Mouse (Mus musculus): ENCODE results near the gene Iqsec1. TPM values are rescaled to one million over a fixed set of nuclear protein-coding genes. Genes with fewer than 3 reads are reported as not detected.

Iqsec1 gene
- total and polyA plus RNA-seq, 2 experiments from 2014 or later, result 21.8 to 103 TPM

- H3K4me3 ChIP-seq (ENCODE audit: low read depth, low read length), result no peak overlapping the region
- ATAC-seq (no peak), DNase-seq (no peak)
- TF ChIP-seq CTCF (IDR thresholded peaks at IDR 0.05; ENCODE audit: low read depth), result no peak
- H3K27me3 ChIP-seq (ENCODE audit: insufficient read depth, low read length), result no peaks in the 10 kb centered on the region
- 100% methylated on average over 1 of the region's 1 CpGs for WGBS
- no peaks in the 10 kb centered on the region for H3K4me1 ChIP-seq (ENCODE audit: insufficient read depth)
- no peak overlapping the region for H3K9ac ChIP-seq
- H3K9me3 ChIP-seq (ENCODE audit: low read length), result no peaks in the 10 kb centered on the region
- H3K4me2 ChIP-seq (ENCODE audit: low read depth), result no peak overlapping the region
- no peak overlapping the region for H3K27ac ChIP-seq (ENCODE audit: low read depth, low read length)
- H3K36me3 ChIP-seq (ENCODE audit: insufficient read depth), result no peaks in the 10 kb centered on the region
Observed at GRCm38 (mm10) chr6:90767874-90768273, 220.6 kb downstream of the Iqsec1 start.

GRCm38 (mm10) chr6:90764753-90765152 is 223.7 kb downstream of the Iqsec1 start:
- no peak overlapping the region for H3K4me3 ChIP-seq (ENCODE audit: low read depth, low read length)
- no peaks in the 10 kb centered on the region for H3K9me3 ChIP-seq (ENCODE audit: low read length)
- ATAC-seq (no peak), DNase-seq (no peak)
- no peak overlapping the region for H3K4me2 ChIP-seq (ENCODE audit: low read depth)
- H3K27ac ChIP-seq (ENCODE audit: low read depth, low read length), result no peak overlapping the region; the same call in 1 of the 2 replicates
- no peaks in the 10 kb centered on the region for H3K36me3 ChIP-seq (ENCODE audit: insufficient read depth)
- H3K27me3 ChIP-seq (ENCODE audit: insufficient read depth, low read length), result no peaks in the 10 kb centered on the region
- TF ChIP-seq CTCF (IDR thresholded peaks at IDR 0.05; ENCODE audit: low read depth), result no peak
- no peak overlapping the region for H3K9ac ChIP-seq
- H3K4me1 ChIP-seq (ENCODE audit: insufficient read depth), result no peaks in the 10 kb centered on the region
- WGBS, result 48% methylated on average over 2 of the region's 2 CpGs

- ATAC-seq, result peak; percentile 84
- DNase-seq, result peak; percentile 50
- Histone ChIP-seq H3K4me2 (ENCODE audit: low read depth) (no peak overlapping the region), H3K9ac (no peak overlapping the region), H3K9me3 (ENCODE audit: low read length) (no peaks in the 10 kb centered on the region), H3K4me3 (ENCODE audit: low read depth, low read length) (no peak overlapping the region), H3K4me1 (ENCODE audit: insufficient read depth) (no peaks in the 10 kb centered on the region), H3K36me3 (ENCODE audit: insufficient read depth) (no peaks in the 10 kb centered on the region), H3K27me3 (ENCODE audit: insufficient read depth, low read length) (no peaks in the 10 kb centered on the region), H3K27ac (ENCODE audit: low read depth, low read length) (peak overlapping the region; percentile 15; the same call in 1 of the 2 replicates)
- TF ChIP-seq CTCF (IDR thresholded peaks at IDR 0.05; ENCODE audit: low read depth), result no peak
- WGBS, result 32% methylated on average over 18 of the region's 18 CpGs
Observed at GRCm38 (mm10) chr6:90763959-90764591, 224.4 kb downstream of the Iqsec1 start.

- no peaks in the 10 kb centered on the region for H3K9me3 ChIP-seq (ENCODE audit: low read length)
- no peak for TF ChIP-seq CTCF (IDR thresholded peaks at IDR 0.05; ENCODE audit: low read depth)
- no peak overlapping the region for H3K27ac ChIP-seq (ENCODE audit: low read depth, low read length)
- no peak overlapping the region for H3K9ac ChIP-seq
- H3K4me3 ChIP-seq (ENCODE audit: low read depth, low read length), result no peak overlapping the region
- no peaks in the 10 kb centered on the region for H3K27me3 ChIP-seq (ENCODE audit: insufficient read depth, low read length)
- no peaks in the 10 kb centered on the region for H3K4me1 ChIP-seq (ENCODE audit: insufficient read depth)
- DNase-seq (no peak), ATAC-seq (no peak)
- no peaks in the 10 kb centered on the region for H3K36me3 ChIP-seq (ENCODE audit: insufficient read depth)
- H3K4me2 ChIP-seq (ENCODE audit: low read depth), result no peak overlapping the region
- WGBS, result 80% methylated on average over 4 of the region's 4 CpGs
Observed at GRCm38 (mm10) chr6:90763295-90763694, 225.2 kb downstream of the Iqsec1 start.

GRCm38 (mm10) chr6:90762120-90762736 is 226.3 kb downstream of the Iqsec1 start:
- Histone ChIP-seq H3K4me1 (ENCODE audit: insufficient read depth) (no peaks in the 10 kb centered on the region), H3K27ac (ENCODE audit: low read depth, low read length) (no peak overlapping the region), H3K27me3 (ENCODE audit: insufficient read depth, low read length) (no peaks in the 10 kb centered on the region), H3K9me3 (ENCODE audit: low read length) (no peaks in the 10 kb centered on the region), H3K4me3 (ENCODE audit: low read depth, low read length) (no peak overlapping the region), H3K9ac (no peak overlapping the region), H3K36me3 (ENCODE audit: insufficient read depth) (no peaks in the 10 kb centered on the region), H3K4me2 (ENCODE audit: low read depth) (no peak overlapping the region)
- DNase-seq (no peak), ATAC-seq (no peak)
- no peak for TF ChIP-seq CTCF (IDR thresholded peaks at IDR 0.05; ENCODE audit: low read depth)
- 66% methylated on average over 2 of the region's 2 CpGs for WGBS

GRCm38 (mm10) chr6:90761301-90762056 is 227.0 kb downstream of the Iqsec1 start:
- H3K36me3 ChIP-seq (ENCODE audit: insufficient read depth), result no peaks in the 10 kb centered on the region
- 90% methylated on average over 4 of the region's 4 CpGs for WGBS

GRCm38 (mm10) chr6:90760886-90761285 is 227.6 kb downstream of the Iqsec1 start:
- H3K27ac ChIP-seq (ENCODE audit: low read depth, low read length), result no peak overlapping the region

More at GRCm38 (mm10) chr6:90761301-90762056, 227.0 kb downstream of the Iqsec1 start:
- Histone ChIP-seq H3K9me3 (ENCODE audit: low read length) (no peaks in the 10 kb centered on the region), H3K9ac (no peak overlapping the region), H3K27me3 (ENCODE audit: insufficient read depth, low read length) (no peaks in the 10 kb centered on the region), H3K4me1 (ENCODE audit: insufficient read depth) (no peaks in the 10 kb centered on the region), H3K4me3 (ENCODE audit: low read depth, low read length) (no peak overlapping the region), H3K4me2 (ENCODE audit: low read depth) (no peak overlapping the region), H3K27ac (ENCODE audit: low read depth, low read length) (no peak overlapping the region)
- ATAC-seq (no peak), DNase-seq (no peak)
- no peak for TF ChIP-seq CTCF (IDR thresholded peaks at IDR 0.05; ENCODE audit: low read depth)

More at GRCm38 (mm10) chr6:90760886-90761285, 227.6 kb downstream of the Iqsec1 start:
- no peaks in the 10 kb centered on the region for H3K9me3 ChIP-seq (ENCODE audit: low read length)
- H3K36me3 ChIP-seq (ENCODE audit: insufficient read depth), result no peaks in the 10 kb centered on the region
- H3K9ac ChIP-seq, result no peak overlapping the region
- ATAC-seq (no peak), DNase-seq (no peak)
- no peaks in the 10 kb centered on the region for H3K27me3 ChIP-seq (ENCODE audit: insufficient read depth, low read length)
- H3K4me2 ChIP-seq (ENCODE audit: low read depth), result no peak overlapping the region
- H3K4me3 ChIP-seq (ENCODE audit: low read depth, low read length), result no peak overlapping the region
- 48% methylated on average over 5 of the region's 5 CpGs for WGBS
- H3K4me1 ChIP-seq (ENCODE audit: insufficient read depth), result no peaks in the 10 kb centered on the region
- no peak for TF ChIP-seq CTCF (IDR thresholded peaks at IDR 0.05; ENCODE audit: low read depth)

Data from forebrain, postnatal 0 days (tissue).